Mouse (Mus musculus) midbrain, embryonic 16.5 days (tissue): ENCODE measurements at regions not wholly inside any gene's neighbourhood (a gene's known extent, or its start where the extent isn't known, plus 50 kb on each side); places are given as distances from the start of the nearest gene placed in this dataset.

Experiments used
- ATAC-seq: fragments of 200-750 bp; cut with Nextera tagmentation; 2 replicates; pipeline ENCODE4 v1.8.0; 2017; ENCODE audit warnings: moderate TSS enrichment
- H3K27ac ChIP-seq: fragments of 300-500 bp; sonication (generic); 2 replicates; pipeline ENCODE4 v1.5.1; 2014; ENCODE audit warnings: mild to moderate bottlenecking, low read length, mixed read lengths
- H3K27me3 ChIP-seq: fragments of 300-500 bp; sonication (generic); 2 replicates; pipeline ENCODE4 v1.6.1; 2014; ENCODE audit warnings: low read depth, low read length, mixed read lengths; ENCODE audit not compliant: control insufficient read depth, insufficient read depth
- H3K36me3 ChIP-seq: fragments of 300-500 bp; sonication (generic); 2 replicates; pipeline ENCODE4 v1.6.1; 2014; ENCODE audit warnings: mild to moderate bottlenecking, low read length, moderate library complexity, mixed read lengths; ENCODE audit not compliant: control insufficient read depth, insufficient read depth
- H3K4me1 ChIP-seq: fragments of 300-500 bp; sonication (generic); 2 replicates; pipeline ENCODE4 v1.6.1; 2014; ENCODE audit warnings: mild to moderate bottlenecking, low read length, mixed read lengths; ENCODE audit not compliant: control insufficient read depth, insufficient read depth
- H3K4me2 ChIP-seq: fragments of 300-500 bp; sonication (generic); 2 replicates; pipeline ENCODE4 v1.6.1; 2014; ENCODE audit warnings: mild to moderate bottlenecking, low read length, mixed read lengths
- H3K4me3 ChIP-seq: fragments of 300-500 bp; sonication (generic); 2 replicates; pipeline ENCODE4 v1.5.1; 2014; ENCODE audit warnings: low read depth, mild to moderate bottlenecking, low read length, moderate library complexity, mixed read lengths
- H3K9ac ChIP-seq: fragments of 300-500 bp; sonication (generic); 2 replicates; pipeline ENCODE4 v1.6.1; 2014; ENCODE audit warnings: low read depth, low read length, mixed read lengths
- H3K9me3 ChIP-seq: fragments of 300-500 bp; sonication (generic); replicated peaks from 2 replicates; pipeline ENCODE4 v1.6.1; 2014; ENCODE audit warnings: mild to moderate bottlenecking, low read length, mixed read lengths; ENCODE audit not compliant: control insufficient read depth, poor library complexity, severe bottlenecking
- WGBS: fragments of 180-500 bp; shearing (Covaris S2); extraction: QIAGEN DNeasy Blood & Tissue Kit; methylation state at CpG from one replicate; pipeline ENCODE4 v1.1.7; 2014; 5-methylcytosine and 5-hydroxymethylcytosine counted together

GRCm38 (mm10) chr10:96881212-96881611 lies 264.4 kb downstream of the Btg1 start:
- Histone ChIP-seq H3K4me1 (peaks cover 6% of the 10 kb centered on the region; the same call in 1 of the 2 replicates), H3K4me2 (no peak overlapping the region), H3K9me3 (no peaks in the 10 kb centered on the region), H3K9ac (no peak overlapping the region), H3K36me3 (no peaks in the 10 kb centered on the region), H3K4me3 (no peak overlapping the region), H3K27me3 (no peaks in the 10 kb centered on the region), H3K27ac (no peak overlapping the region)
- 59% methylated on average over 5 of the region's 5 CpGs for WGBS
- ATAC-seq = no peak

- Histone ChIP-seq H3K36me3 (no peaks in the 10 kb centered on the region), H3K27ac (no peak overlapping the region), H3K4me2 (no peak overlapping the region), H3K4me1 (peaks cover 6% of the 10 kb centered on the region; the same call in 1 of the 2 replicates), H3K9ac (no peak overlapping the region), H3K9me3 (no peaks in the 10 kb centered on the region), H3K27me3 (no peaks in the 10 kb centered on the region), H3K4me3 (no peak overlapping the region)
- no peak for ATAC-seq
- 35% methylated on average over 2 of the region's 2 CpGs for WGBS
Measured at GRCm38 (mm10) chr10:96881660-96882059, 264.9 kb downstream of the Btg1 start.

GRCm38 (mm10) chr10:96901150-96901549 lies 284.3 kb downstream of the Btg1 start:
- H3K36me3 ChIP-seq = no peaks in the 10 kb centered on the region
- WGBS = 93% methylated on average over 1 of the region's 1 CpGs

GRCm38 (mm10) chr10:96905098-96905809 lies 288.4 kb downstream of the Btg1 start:
- H3K4me1 ChIP-seq = no peaks in the 10 kb centered on the region
- no peak overlapping the region for H3K9ac ChIP-seq
- no peak overlapping the region for H3K4me2 ChIP-seq
- H3K4me3 ChIP-seq = no peak overlapping the region
- H3K9me3 ChIP-seq = no peaks in the 10 kb centered on the region
- no peak for ATAC-seq
- no peaks in the 10 kb centered on the region for H3K36me3 ChIP-seq
- H3K27ac ChIP-seq = no peak overlapping the region
- WGBS = 94% methylated on average over 4 of the region's 4 CpGs
- H3K27me3 ChIP-seq = no peaks in the 10 kb centered on the region

More at GRCm38 (mm10) chr10:96901150-96901549, 284.3 kb downstream of the Btg1 start:
- Histone ChIP-seq H3K9ac (no peak overlapping the region), H3K27me3 (no peaks in the 10 kb centered on the region), H3K27ac (no peak overlapping the region), H3K4me1 (no peaks in the 10 kb centered on the region), H3K4me2 (no peak overlapping the region), H3K9me3 (no peaks in the 10 kb centered on the region), H3K4me3 (no peak overlapping the region)
- ATAC-seq = no peak

- no peaks in the 10 kb centered on the region for H3K36me3 ChIP-seq
- no peak overlapping the region for H3K4me2 ChIP-seq
- no peak for ATAC-seq
- H3K4me3 ChIP-seq = no peak overlapping the region
- no peaks in the 10 kb centered on the region for H3K4me1 ChIP-seq
- no peaks in the 10 kb centered on the region for H3K27me3 ChIP-seq
- H3K9ac ChIP-seq = no peak overlapping the region
- WGBS = 77% methylated on average over 1 of the region's 1 CpGs
- H3K9me3 ChIP-seq = no peaks in the 10 kb centered on the region; the same call in 1 of the 2 replicates
- H3K27ac ChIP-seq = no peak overlapping the region
Measured at GRCm38 (mm10) chr10:96909661-96910315, 293.0 kb downstream of the Btg1 start.

GRCm38 (mm10) chr10:96921181-96921580 lies 304.4 kb downstream of the Btg1 start:
- 89% methylated on average over 1 of the region's 1 CpGs for WGBS

GRCm38 (mm10) chr10:96924266-96924672 lies 307.5 kb downstream of the Btg1 start:
- 83% methylated on average over 2 of the region's 2 CpGs for WGBS
- ATAC-seq = no peak
- H3K4me2 ChIP-seq = no peak overlapping the region
- H3K36me3 ChIP-seq = no peaks in the 10 kb centered on the region
- peaks cover 2% of the 10 kb centered on the region; the same call in 1 of the 2 replicates for H3K9me3 ChIP-seq
- H3K4me1 ChIP-seq = no peaks in the 10 kb centered on the region
- H3K27ac ChIP-seq = no peak overlapping the region
- no peak overlapping the region for H3K9ac ChIP-seq
- H3K27me3 ChIP-seq = no peaks in the 10 kb centered on the region
- no peak overlapping the region for H3K4me3 ChIP-seq

More at GRCm38 (mm10) chr10:96921181-96921580, 304.4 kb downstream of the Btg1 start:
- H3K27ac ChIP-seq = no peak overlapping the region
- no peak for ATAC-seq
- H3K4me1 ChIP-seq = no peaks in the 10 kb centered on the region
- H3K4me3 ChIP-seq = no peak overlapping the region
- H3K9me3 ChIP-seq = peaks cover 9% of the 10 kb centered on the region; the same call in 1 of the 2 replicates
- no peak overlapping the region for H3K4me2 ChIP-seq
- H3K9ac ChIP-seq = no peak overlapping the region
- no peaks in the 10 kb centered on the region for H3K36me3 ChIP-seq
- no peaks in the 10 kb centered on the region for H3K27me3 ChIP-seq

GRCm38 (mm10) chr10:96924722-96925121 lies 307.9 kb downstream of the Btg1 start:
- no peak for ATAC-seq
- peaks cover 2% of the 10 kb centered on the region; the same call in 1 of the 2 replicates for H3K9me3 ChIP-seq
- 91% methylated on average over 4 of the region's 4 CpGs for WGBS

GRCm38 (mm10) chr10:96925771-96926170 lies 309.0 kb downstream of the Btg1 start:
- Histone ChIP-seq H3K36me3 (no peaks in the 10 kb centered on the region), H3K27ac (no peak overlapping the region), H3K9ac (no peak overlapping the region), H3K4me2 (no peak overlapping the region), H3K4me3 (no peak overlapping the region), H3K4me1 (no peaks in the 10 kb centered on the region), H3K9me3 (no peaks in the 10 kb centered on the region), H3K27me3 (no peaks in the 10 kb centered on the region)
- 96% methylated on average over 2 of the region's 2 CpGs for WGBS
- no peak for ATAC-seq

More at GRCm38 (mm10) chr10:96924722-96925121, 307.9 kb downstream of the Btg1 start:
- Histone ChIP-seq H3K4me1 (no peaks in the 10 kb centered on the region), H3K27ac (no peak overlapping the region), H3K9ac (no peak overlapping the region), H3K4me3 (no peak overlapping the region), H3K27me3 (no peaks in the 10 kb centered on the region), H3K4me2 (no peak overlapping the region), H3K36me3 (no peaks in the 10 kb centered on the region)
